Comparison of ENCODE assay signal across 19 mouse cellular contexts in genomic region chr9:94407671-94408070, GRCm38 (mm10).
DNase-seq lines count a peak whose midpoint lies in the region; ATAC-seq and TF ChIP-seq lines count a peak whose summit lies in the region.
"Had no signal": no experiment of that assay in that cellular context is flagged by ENCODE, and none has a peak within 500 bp of the region (broad histone marks: within the 10 kb centered on the region; RNA-seq: fewer than 3 reads in every experiment).

No protein-coding gene starts in this region.

- TF ChIP-seq CTCF in kidney, postnatal 0 days (IDR thresholded peaks at IDR 0.05; ENCODE audit: low read depth): no peak
- TF ChIP-seq CTCF in kidney, adult 2 months (conservative IDR thresholded peaks at IDR 0.05; ENCODE audit: insufficient read depth, insufficient read length, low read depth, low read length): no peak

- H3K9me3 ChIP-seq in kidney, postnatal 0 days (replicated peaks; ENCODE audit: low read length): no peaks in the 10 kb centered on the region
- no peaks in the 10 kb centered on the region for H3K9me3 ChIP-seq in midbrain, embryonic 10.5 days (replicated peaks)
- H3K9me3 ChIP-seq in midbrain, embryonic 11.5 days (ENCODE audit: control insufficient read depth, low read length): no peaks in the 10 kb centered on the region
- H3K9me3 ChIP-seq: embryonic facial prominence, embryonic 12.5 days; embryonic facial prominence, embryonic 15.5 days; hindbrain, embryonic 12.5 days; hindbrain, embryonic 15.5 days had no signal

- DNase-seq in cerebellum, postnatal 14 days: peak; percentile 38 to 67
- DNase-seq in cerebellum, adult 9-11 months: no peak
- no peak for DNase-seq in kidney, postnatal 0 days (ENCODE audit: low spot score)
- no peak for DNase-seq in kidney, adult 2 months
- DNase-seq in midbrain, embryonic 10.5 days (ENCODE audit: low spot score): no peak
- no peak for DNase-seq in midbrain, embryonic 11.5 days (ENCODE audit: low spot score, missing footprints)
- DNase-seq: adrenal gland, adult 2 months; adrenal gland, postnatal 14 days; cerebellum, adult 18-20 months; forebrain, postnatal 0 days; gastrocnemius, adult 2 months; gastrocnemius, postnatal 14 days had no signal

- H3K27ac ChIP-seq in kidney, postnatal 0 days: peak overlapping the region; percentile 47
- no peak overlapping the region for H3K27ac ChIP-seq in kidney, adult 2 months (ENCODE audit: insufficient read depth, low read depth, low read length)
- peak overlapping the region; percentile 49 for H3K27ac ChIP-seq in midbrain, embryonic 10.5 days (replicated peaks)
- H3K27ac ChIP-seq in midbrain, embryonic 11.5 days (ENCODE audit: low read depth, low read length): no peak overlapping the region
- H3K27ac ChIP-seq: embryonic facial prominence, embryonic 12.5 days; embryonic facial prominence, embryonic 15.5 days; gastrocnemius, adult 2 months; hindbrain, embryonic 12.5 days; hindbrain, embryonic 15.5 days had no signal

- no peak overlapping the region for H3K9ac ChIP-seq in kidney, postnatal 0 days (ENCODE audit: low read depth, low read length)
- H3K9ac ChIP-seq in midbrain, embryonic 11.5 days (ENCODE audit: low read length): no peak overlapping the region
- H3K9ac ChIP-seq: embryonic facial prominence, embryonic 12.5 days; embryonic facial prominence, embryonic 15.5 days; forebrain, postnatal 0 days; hindbrain, embryonic 12.5 days; hindbrain, embryonic 15.5 days had no signal

- no peaks in the 10 kb centered on the region for H3K27me3 ChIP-seq in kidney, postnatal 0 days (ENCODE audit: insufficient read depth, low read length)
- no peaks in the 10 kb centered on the region for H3K27me3 ChIP-seq in kidney, adult 2 months (replicated peaks; ENCODE audit: control insufficient read depth, insufficient read depth, low read length)
- H3K27me3 ChIP-seq in midbrain, embryonic 10.5 days (ENCODE audit: low read depth, poor library complexity, severe bottlenecking): no peaks in the 10 kb centered on the region
- no peaks in the 10 kb centered on the region for H3K27me3 ChIP-seq in midbrain, embryonic 11.5 days (ENCODE audit: control insufficient read depth, insufficient read depth, low read length)
- H3K27me3 ChIP-seq: embryonic facial prominence, embryonic 12.5 days; embryonic facial prominence, embryonic 15.5 days; hindbrain, embryonic 12.5 days; hindbrain, embryonic 15.5 days had no signal

- H3K4me2 ChIP-seq in kidney, postnatal 0 days (ENCODE audit: low read length): no peak overlapping the region
- H3K4me2 ChIP-seq in midbrain, embryonic 11.5 days: no peak overlapping the region
- H3K4me2 ChIP-seq: embryonic facial prominence, embryonic 12.5 days; embryonic facial prominence, embryonic 15.5 days; heart, embryonic 11.5 days; hindbrain, embryonic 12.5 days; hindbrain, embryonic 15.5 days had no signal

- peaks cover 2% of the 10 kb centered on the region; the same call in 1 of the 2 replicates for H3K4me1 ChIP-seq in kidney, postnatal 0 days (replicated peaks; ENCODE audit: insufficient read depth, low read length)
- H3K4me1 ChIP-seq in kidney, adult 2 months (ENCODE audit: control insufficient read depth, insufficient read depth, low read length): no peaks in the 10 kb centered on the region
- H3K4me1 ChIP-seq in midbrain, embryonic 10.5 days: peaks cover 27% of the 10 kb centered on the region
- H3K4me1 ChIP-seq in midbrain, embryonic 11.5 days (ENCODE audit: control insufficient read depth, insufficient read depth, low read length): no peaks in the 10 kb centered on the region; the same call in 1 of the 2 replicates
- H3K4me1 ChIP-seq: embryonic facial prominence, embryonic 12.5 days; embryonic facial prominence, embryonic 15.5 days had no signal

- TF ChIP-seq POLR2A in kidney, adult 2 months (IDR thresholded peaks at IDR 0.05; ENCODE audit: low read depth, low read length): no peak

- no peak overlapping the region for H3K4me3 ChIP-seq in kidney, postnatal 0 days (replicated peaks; ENCODE audit: low read depth, low read length)
- H3K4me3 ChIP-seq in kidney, adult 2 months (ENCODE audit: insufficient read depth, low read depth, low read length): no peak overlapping the region
- H3K4me3 ChIP-seq in midbrain, embryonic 10.5 days: no peak overlapping the region
- no peak overlapping the region for H3K4me3 ChIP-seq in midbrain, embryonic 11.5 days (ENCODE audit: low read depth, low read length)
- H3K4me3 ChIP-seq: embryonic facial prominence, embryonic 12.5 days; embryonic facial prominence, embryonic 15.5 days; gastrocnemius, adult 2 months; hindbrain, embryonic 12.5 days; hindbrain, embryonic 15.5 days had no signal

- no peaks in the 10 kb centered on the region for H3K36me3 ChIP-seq in kidney, postnatal 0 days (ENCODE audit: insufficient read depth, low read length)
- no peaks in the 10 kb centered on the region for H3K36me3 ChIP-seq in kidney, adult 2 months (ENCODE audit: control insufficient read depth, insufficient read depth, low read length)
- H3K36me3 ChIP-seq in midbrain, embryonic 10.5 days: no peaks in the 10 kb centered on the region
- H3K36me3 ChIP-seq in midbrain, embryonic 11.5 days (ENCODE audit: control insufficient read depth, insufficient read depth, low read length): no peaks in the 10 kb centered on the region
- H3K36me3 ChIP-seq: embryonic facial prominence, embryonic 12.5 days; embryonic facial prominence, embryonic 15.5 days; hindbrain, embryonic 12.5 days; hindbrain, embryonic 15.5 days had no signal

- no peak; the same call in 1 of the 2 replicates for ATAC-seq in kidney, postnatal 0 days (replicated peaks; ENCODE audit: low FRiP score, low read depth)
- ATAC-seq in midbrain, embryonic 11.5 days (ENCODE audit: low FRiP score): no peak
- ATAC-seq: CD4-positive, CD25-positive, alpha-beta regulatory T cell, adult 4 months; forebrain, embryonic 14.5 days; forebrain, postnatal 0 days had no signal

- 89% methylated on average over 10 of the region's 10 CpGs for WGBS in kidney, postnatal 0 days
- 87% methylated on average over 10 of the region's 10 CpGs for WGBS in kidney, adult 2 months
- 95% methylated on average over 10 of the region's 10 CpGs for WGBS in midbrain, embryonic 10.5 days
- 95% methylated on average over 10 of the region's 10 CpGs for WGBS in midbrain, embryonic 11.5 days

Comparison
In these comparisons a context has a peak if more than half of its experiments do, and no peak if none do; other contexts are left out.
1. DNase-seq: peak in cerebellum, postnatal 14 days (2 of 2); none in cerebellum, adult 9-11 months (single experiment), kidney, postnatal 0 days (single experiment), kidney, adult 2 months (single experiment), midbrain, embryonic 10.5 days (single experiment) and midbrain, embryonic 11.5 days (single experiment).
2. H3K27ac ChIP-seq: peak in kidney, postnatal 0 days (single experiment) and midbrain, embryonic 10.5 days (single experiment); none in kidney, adult 2 months (single experiment) and midbrain, embryonic 11.5 days (single experiment).